Mouse (Mus musculus) hindbrain, embryonic 13.5 days (tissue): ENCODE results near the gene Mob3b. TPM values are rescaled to one million over a fixed set of nuclear protein-coding genes. Genes with fewer than 3 reads are reported as not detected.

ENCODE experiments used
- ATAC-seq: fragments of 200-750 bp; cut with Nextera tagmentation; 2 replicates; pipeline ENCODE4 v1.8.0; 2017; ENCODE audit warnings: moderate TSS enrichment; ENCODE audit not compliant: low FRiP score
- H3K27ac ChIP-seq: fragments of 300-500 bp; sonication (generic); 2 replicates; pipeline ENCODE4 v1.5.1; 2015; ENCODE audit warnings: inconsistent platforms, mild to moderate bottlenecking, moderate library complexity
- H3K27me3 ChIP-seq: fragments of 300-500 bp; sonication (generic); 2 replicates; pipeline ENCODE4 v1.6.1; 2015; ENCODE audit warnings: mild to moderate bottlenecking, inconsistent platforms
- H3K36me3 ChIP-seq: fragments of 300-500 bp; sonication (generic); 2 replicates; pipeline ENCODE4 v1.6.1; 2015; ENCODE audit warnings: mild to moderate bottlenecking, inconsistent platforms
- H3K4me1 ChIP-seq: fragments of 300-500 bp; sonication (generic); replicated peaks from 2 replicates; pipeline ENCODE4 v1.6.1; 2015; ENCODE audit warnings: inconsistent platforms
- H3K4me2 ChIP-seq: fragments of 300-500 bp; sonication (generic); 2 replicates; pipeline ENCODE4 v1.6.1; 2015; ENCODE audit warnings: inconsistent platforms, mild to moderate bottlenecking, moderate library complexity
- H3K4me3 ChIP-seq: fragments of 300-500 bp; sonication (generic); 2 replicates; pipeline ENCODE4 v1.5.1; 2015; ENCODE audit warnings: mild to moderate bottlenecking, inconsistent platforms
- H3K9ac ChIP-seq: fragments of 300-500 bp; sonication (generic); 2 replicates; pipeline ENCODE4 v1.6.1; 2015; ENCODE audit warnings: mild to moderate bottlenecking, inconsistent platforms
- H3K9me3 ChIP-seq: fragments of 300-500 bp; sonication (generic); 2 replicates; pipeline ENCODE4 v1.6.1; 2016; ENCODE audit warnings: inconsistent platforms
- WGBS: fragments of 180-500 bp; shearing (Covaris S2); methylation state at CpG from one replicate; pipeline ENCODE4 v1.1.7; 2015; 5-methylcytosine and 5-hydroxymethylcytosine counted together
- polyA plus RNA-seq: library from polyadenylated mRNA; unstranded; fragments of >200 nt; fragmentation: Nextera tagmentation; extraction: Ambion mirVana; gene quantifications from 2 replicates; pipeline ENCODE4 v1.2.1, GENCODE M21; 2015

Mob3b gene
- polyA plus RNA-seq, 1 experiment from 2014 or later = 5.0 TPM

GRCm38 (mm10) chr4:35143472-35144102 lies 13.7 kb downstream of the Mob3b start:
- no peak overlapping the region for H3K4me3 ChIP-seq
- H3K9ac ChIP-seq = no peak overlapping the region
- no peaks in the 10 kb centered on the region for H3K36me3 ChIP-seq
- WGBS = 89% methylated on average over 12 of the region's 12 CpGs
- no peak for ATAC-seq
- no peak overlapping the region for H3K4me2 ChIP-seq
- H3K4me1 ChIP-seq = no peaks in the 10 kb centered on the region
- no peaks in the 10 kb centered on the region for H3K27me3 ChIP-seq
- H3K9me3 ChIP-seq = no peaks in the 10 kb centered on the region
- no peak overlapping the region for H3K27ac ChIP-seq

GRCm38 (mm10) chr4:35140317-35140716 lies 17.0 kb downstream of the Mob3b start:
- Histone ChIP-seq H3K27me3 (no peaks in the 10 kb centered on the region), H3K36me3 (no peaks in the 10 kb centered on the region), H3K4me2 (no peak overlapping the region), H3K9me3 (no peaks in the 10 kb centered on the region), H3K9ac (no peak overlapping the region), H3K27ac (no peak overlapping the region), H3K4me3 (no peak overlapping the region), H3K4me1 (0 out of 2 replicates have a peak, but pooled peaks cover 4% of the 10 kb centered on the region)
- ATAC-seq = no peak
- WGBS = 86% methylated on average over 6 of the region's 6 CpGs

GRCm38 (mm10) chr4:35138077-35138476 lies 19.2 kb downstream of the Mob3b start:
- Histone ChIP-seq H3K9ac (no peak overlapping the region), H3K27me3 (no peaks in the 10 kb centered on the region), H3K9me3 (no peaks in the 10 kb centered on the region), H3K4me3 (no peak overlapping the region), H3K36me3 (no peaks in the 10 kb centered on the region), H3K4me2 (no peak overlapping the region), H3K27ac (no peak overlapping the region), H3K4me1 (0 out of 2 replicates have a peak, but pooled peaks cover 4% of the 10 kb centered on the region)
- no peak for ATAC-seq
- WGBS = 46% methylated on average over 6 of the region's 6 CpGs

- WGBS = 89% methylated on average over 8 of the region's 8 CpGs
- no peak for ATAC-seq
- Histone ChIP-seq H3K27ac (no peak overlapping the region), H3K36me3 (no peaks in the 10 kb centered on the region), H3K4me1 (0 out of 2 replicates have a peak, but pooled peaks cover 4% of the 10 kb centered on the region), H3K27me3 (no peaks in the 10 kb centered on the region), H3K4me3 (no peak overlapping the region), H3K9me3 (no peaks in the 10 kb centered on the region), H3K4me2 (no peak overlapping the region), H3K9ac (no peak overlapping the region)
Measured at GRCm38 (mm10) chr4:35136996-35137395, 20.3 kb downstream of the Mob3b start.

GRCm38 (mm10) chr4:35135806-35136205 lies 21.5 kb downstream of the Mob3b start:
- H3K36me3 ChIP-seq = no peaks in the 10 kb centered on the region
- H3K9me3 ChIP-seq = no peaks in the 10 kb centered on the region
- no peak overlapping the region for H3K9ac ChIP-seq
- H3K27me3 ChIP-seq = no peaks in the 10 kb centered on the region
- no peak for ATAC-seq
- H3K4me3 ChIP-seq = no peak overlapping the region
- no peak overlapping the region for H3K27ac ChIP-seq
- H3K4me1 ChIP-seq = 0 out of 2 replicates have a peak, but pooled peaks cover 4% of the 10 kb centered on the region
- 77% methylated on average over 4 of the region's 4 CpGs for WGBS
- H3K4me2 ChIP-seq = no peak overlapping the region

GRCm38 (mm10) chr4:35134846-35135611 lies 22.3 kb downstream of the Mob3b start:
- no peak for ATAC-seq
- WGBS = 81% methylated on average over 15 of the region's 15 CpGs
- H3K9ac ChIP-seq = no peak overlapping the region

GRCm38 (mm10) chr4:35133411-35133810 lies 23.9 kb downstream of the Mob3b start:
- Histone ChIP-seq H3K4me1 (0 out of 2 replicates have a peak, but pooled peaks cover 4% of the 10 kb centered on the region), H3K36me3 (no peaks in the 10 kb centered on the region), H3K27ac (no peak overlapping the region), H3K9me3 (no peaks in the 10 kb centered on the region), H3K27me3 (no peaks in the 10 kb centered on the region), H3K9ac (no peak overlapping the region), H3K4me3 (no peak overlapping the region), H3K4me2 (no peak overlapping the region)
- no peak for ATAC-seq
- WGBS = 94% methylated on average over 4 of the region's 4 CpGs

More at GRCm38 (mm10) chr4:35134846-35135611, 22.3 kb downstream of the Mob3b start:
- H3K9me3 ChIP-seq = no peaks in the 10 kb centered on the region
- no peak overlapping the region for H3K4me2 ChIP-seq
- no peaks in the 10 kb centered on the region for H3K36me3 ChIP-seq
- H3K27ac ChIP-seq = no peak overlapping the region
- no peak overlapping the region for H3K4me3 ChIP-seq
- H3K27me3 ChIP-seq = no peaks in the 10 kb centered on the region
- H3K4me1 ChIP-seq = 0 out of 2 replicates have a peak, but pooled peaks cover 4% of the 10 kb centered on the region

- 71% methylated on average over 4 of the region's 4 CpGs for WGBS
- no peak for ATAC-seq
Measured at GRCm38 (mm10) chr4:35131592-35131991, 25.7 kb downstream of the Mob3b start.

GRCm38 (mm10) chr4:35130411-35130948 lies 26.8 kb downstream of the Mob3b start:
- WGBS = 73% methylated on average over 6 of the region's 6 CpGs
- ATAC-seq = no peak
- no peak overlapping the region for H3K4me2 ChIP-seq
- H3K27ac ChIP-seq = no peak overlapping the region
- peaks cover 16% of the 10 kb centered on the region for H3K4me1 ChIP-seq
- H3K27me3 ChIP-seq = no peaks in the 10 kb centered on the region
- H3K36me3 ChIP-seq = no peaks in the 10 kb centered on the region
- no peaks in the 10 kb centered on the region for H3K9me3 ChIP-seq
- H3K4me3 ChIP-seq = no peak overlapping the region
- H3K9ac ChIP-seq = no peak overlapping the region

More at GRCm38 (mm10) chr4:35131592-35131991, 25.7 kb downstream of the Mob3b start:
- H3K9ac ChIP-seq = no peak overlapping the region
- no peak overlapping the region for H3K27ac ChIP-seq
- H3K9me3 ChIP-seq = no peaks in the 10 kb centered on the region
- no peaks in the 10 kb centered on the region for H3K27me3 ChIP-seq
- no peak overlapping the region for H3K4me3 ChIP-seq
- no peaks in the 10 kb centered on the region for H3K36me3 ChIP-seq
- H3K4me1 ChIP-seq = peaks cover 10% of the 10 kb centered on the region; the same call in 1 of the 2 replicates
- H3K4me2 ChIP-seq = no peak overlapping the region

GRCm38 (mm10) chr4:35127759-35128158 lies 29.5 kb downstream of the Mob3b start:
- H3K36me3 ChIP-seq = no peaks in the 10 kb centered on the region
- no peak overlapping the region for H3K4me2 ChIP-seq
- ATAC-seq = no peak
- H3K9ac ChIP-seq = no peak overlapping the region
- 28% methylated on average over 6 of the region's 6 CpGs for WGBS
- no peak overlapping the region for H3K27ac ChIP-seq
- H3K4me1 ChIP-seq = peaks cover 38% of the 10 kb centered on the region
- H3K27me3 ChIP-seq = no peaks in the 10 kb centered on the region
- H3K4me3 ChIP-seq = no peak overlapping the region
- H3K9me3 ChIP-seq = no peaks in the 10 kb centered on the region

- H3K9me3 ChIP-seq = no peaks in the 10 kb centered on the region
- no peak overlapping the region for H3K27ac ChIP-seq
- no peaks in the 10 kb centered on the region for H3K36me3 ChIP-seq
- no peaks in the 10 kb centered on the region for H3K27me3 ChIP-seq
- H3K4me2 ChIP-seq = no peak overlapping the region
- 44% methylated on average over 9 of the region's 9 CpGs for WGBS
- ATAC-seq = no peak
- H3K4me3 ChIP-seq = no peak overlapping the region
- no peak overlapping the region for H3K9ac ChIP-seq
- peaks cover 46% of the 10 kb centered on the region for H3K4me1 ChIP-seq
Measured at GRCm38 (mm10) chr4:35126776-35127175, 30.5 kb downstream of the Mob3b start.

GRCm38 (mm10) chr4:35125299-35125777 lies 31.9 kb downstream of the Mob3b start:
- Histone ChIP-seq H3K4me1 (peaks cover 53% of the 10 kb centered on the region), H3K9ac (no peak overlapping the region), H3K27me3 (no peaks in the 10 kb centered on the region), H3K4me3 (no peak overlapping the region), H3K27ac (peak overlapping the region; percentile 62), H3K36me3 (no peaks in the 10 kb centered on the region), H3K4me2 (peak overlapping the region; percentile 26), H3K9me3 (no peaks in the 10 kb centered on the region)
- ATAC-seq = peak; percentile 87
- WGBS = 4% methylated on average over 6 of the region's 6 CpGs
